Mouse (Mus musculus) inflammation-experienced regulatory T-cells, adult 6 months (primary cell): Measurements from ENCODE around the gene Prom2. TPM values are rescaled to one million over a fixed set of nuclear protein-coding genes. Genes with fewer than 3 reads are reported as not detected.

Experiments used
- ATAC-seq: one replicate; pipeline ENCODE4 v1.8.0; 2017
- polyA plus RNA-seq, 3 experiments: library from polyadenylated mRNA; unstranded; fragments of 100-300 nt; shearing (Covaris generic); gene quantifications; one replicate each; pipeline ENCODE4 v1.2.1; 2017

The Prom2 gene
- polyA plus RNA-seq, 3 experiments from 2014 or later, result 0.10 TPM; not detected in 2

DNA sequence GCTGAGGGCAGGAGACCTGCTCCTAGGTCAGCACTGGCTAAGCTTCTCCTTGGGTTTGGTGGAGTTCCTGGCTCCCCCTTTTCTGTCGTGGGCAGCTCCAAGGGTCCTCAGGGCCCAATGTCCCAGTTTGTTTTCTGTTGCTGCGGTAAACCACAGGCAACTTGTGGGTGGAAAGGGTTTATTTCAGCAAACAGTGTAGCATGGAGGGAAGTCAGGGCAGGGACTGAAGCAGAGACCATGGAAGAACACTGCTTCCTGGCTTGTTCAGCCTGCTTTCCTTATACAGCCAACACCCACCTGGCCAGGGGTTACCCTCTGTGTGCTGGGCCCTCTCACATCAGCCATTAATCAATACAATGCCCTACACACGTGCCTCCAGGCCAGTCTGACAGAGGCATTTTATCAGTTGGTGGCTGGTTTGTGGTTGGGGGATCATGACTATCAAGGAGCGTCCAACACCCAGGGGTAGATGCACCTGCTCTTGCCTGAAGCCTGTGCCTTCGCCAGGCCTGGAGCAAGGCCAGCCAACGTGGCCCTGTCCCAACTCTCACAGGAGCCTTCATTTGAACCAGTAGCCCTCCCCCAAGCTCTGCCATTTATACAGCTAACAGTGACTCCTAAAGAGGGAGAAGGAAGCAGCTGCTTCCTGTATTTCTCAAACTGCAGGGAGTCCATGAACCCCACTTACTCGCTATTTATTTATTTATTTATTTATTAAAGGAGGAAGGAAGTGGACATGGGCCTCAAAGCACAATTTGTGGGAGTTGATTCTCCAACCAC is 17.1 kb downstream of the Prom2 start:
- no peak for ATAC-seq

DNA sequence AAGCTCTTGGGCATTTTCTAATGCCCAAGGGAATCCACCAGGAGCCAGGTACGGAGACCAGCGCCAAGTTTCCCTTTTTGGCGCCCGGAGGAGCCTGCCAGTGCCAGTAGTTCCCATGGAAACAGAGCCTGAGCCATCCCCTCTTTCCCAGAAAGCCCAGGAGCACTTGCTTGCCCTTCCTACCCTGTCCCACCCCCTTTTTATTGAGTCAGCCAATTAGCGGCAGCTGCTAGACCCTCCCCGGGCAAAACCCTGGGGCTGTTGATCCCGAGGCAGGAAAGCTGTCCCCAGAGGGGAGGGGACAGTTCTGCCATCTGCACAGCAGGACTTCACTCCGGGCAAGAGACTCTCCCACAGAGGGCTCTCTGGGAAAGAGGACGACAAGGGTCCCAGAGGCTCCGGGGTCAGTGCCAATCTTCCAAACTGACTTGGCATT is 19.2 kb downstream of the Prom2 start, which contains the start of gene Kcnip3:
Kcnip3 (minus strand) TSS at position 89 of the 436 bp plus-strand sequence.
- no peak for ATAC-seq

DNA sequence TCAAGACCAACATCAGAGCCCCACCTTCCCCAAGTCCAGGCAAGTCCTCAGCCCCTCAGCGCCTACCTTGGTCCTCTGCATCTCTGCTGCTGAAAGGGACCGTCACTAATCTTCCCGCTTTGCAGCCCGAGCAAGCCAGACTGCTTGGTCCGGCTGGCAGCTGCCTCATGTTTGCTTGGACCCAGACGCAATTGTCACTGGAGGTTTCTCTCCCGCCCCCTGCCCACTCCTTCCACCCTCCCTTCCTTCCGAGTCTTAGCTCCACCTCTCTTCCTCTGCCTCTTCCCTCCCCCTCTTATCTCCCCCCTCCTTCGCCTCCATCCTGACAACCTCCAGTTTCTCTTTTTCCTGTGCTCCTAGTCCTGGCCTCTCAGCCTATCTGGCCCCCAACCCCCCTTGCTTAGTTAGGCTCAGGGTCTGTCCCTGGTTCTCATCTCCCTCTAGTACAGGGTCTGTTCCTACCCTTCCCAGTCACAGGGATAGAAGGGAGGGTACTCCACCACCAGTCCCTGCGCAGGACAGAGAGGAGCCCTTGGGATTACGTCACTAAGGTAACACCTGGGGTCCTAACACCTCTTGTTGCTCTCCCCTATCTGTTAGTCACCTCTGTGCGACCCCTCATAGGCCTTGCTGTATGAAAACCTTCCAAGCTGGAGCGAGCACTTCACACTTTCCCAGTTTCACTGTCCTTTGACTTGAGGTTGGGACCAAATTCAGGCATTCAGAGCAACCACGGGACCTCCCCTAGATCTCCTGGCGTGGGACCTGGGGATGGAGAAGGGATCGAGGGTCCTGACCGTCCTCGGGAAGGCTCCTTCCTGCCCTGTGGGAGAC is 19.9 kb downstream of the Prom2 start:
- ATAC-seq, result no peak

DNA sequence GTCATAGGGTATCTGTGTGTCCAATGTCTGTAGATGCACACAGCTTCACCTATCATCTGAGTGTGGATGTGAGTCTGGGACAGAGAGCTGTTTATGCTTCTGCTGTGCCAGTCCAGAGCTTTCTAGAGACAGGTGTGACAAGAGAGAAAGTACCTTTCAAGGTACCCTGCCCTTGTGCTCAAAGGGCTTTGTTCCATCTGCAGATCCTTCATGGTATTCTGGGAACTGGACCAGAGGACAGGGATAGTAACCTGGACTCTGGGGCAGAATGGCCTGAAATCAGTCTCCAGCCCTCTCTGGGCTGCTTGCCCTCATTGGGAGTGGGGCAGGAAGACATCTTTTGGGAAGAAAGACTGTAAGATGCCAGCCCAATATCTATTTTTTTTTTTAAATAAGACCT is 21.1 kb downstream of the Prom2 start:
- no peak for ATAC-seq

DNA sequence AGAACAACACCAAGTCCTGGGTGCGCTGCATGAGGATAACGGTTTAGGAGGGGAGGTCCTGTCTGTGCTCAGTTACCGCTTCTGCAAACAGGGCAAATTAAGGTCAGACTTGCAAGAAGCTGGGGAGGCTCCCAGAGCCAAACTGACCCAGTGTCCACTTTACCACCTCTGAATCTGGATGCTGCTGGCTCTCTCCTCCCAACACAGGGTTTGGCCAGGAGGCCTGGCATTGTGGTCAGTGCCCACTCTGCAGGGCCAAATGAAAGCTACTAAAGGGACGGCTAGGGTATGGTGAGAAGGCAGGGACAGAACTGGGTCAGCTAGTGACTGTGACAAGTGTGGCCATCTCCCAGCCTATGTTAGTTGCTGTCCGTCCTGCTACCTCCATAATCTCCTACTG is 22.0 kb downstream of the Prom2 start:
- ATAC-seq, result no peak

DNA sequence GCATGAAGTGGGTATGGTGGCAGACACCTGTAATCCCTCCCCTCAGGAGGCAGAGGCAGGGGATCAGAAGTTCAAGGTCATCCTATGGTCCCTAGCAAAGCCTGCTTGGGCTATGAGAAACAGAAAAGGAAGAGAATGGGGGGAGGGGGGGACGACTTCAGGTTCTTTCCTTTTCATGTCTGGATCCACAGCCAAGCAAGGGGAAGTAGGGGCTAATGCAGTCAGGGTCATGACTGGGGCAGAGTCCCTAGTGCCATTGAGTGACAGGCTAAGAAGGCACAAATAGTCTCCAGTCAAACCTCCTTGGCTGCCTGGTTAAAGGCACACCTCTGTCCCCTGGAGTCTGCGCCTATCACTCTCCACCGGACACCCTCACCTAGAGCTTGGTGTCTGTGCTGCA is 22.4 kb downstream of the Prom2 start:
- no peak for ATAC-seq

DNA sequence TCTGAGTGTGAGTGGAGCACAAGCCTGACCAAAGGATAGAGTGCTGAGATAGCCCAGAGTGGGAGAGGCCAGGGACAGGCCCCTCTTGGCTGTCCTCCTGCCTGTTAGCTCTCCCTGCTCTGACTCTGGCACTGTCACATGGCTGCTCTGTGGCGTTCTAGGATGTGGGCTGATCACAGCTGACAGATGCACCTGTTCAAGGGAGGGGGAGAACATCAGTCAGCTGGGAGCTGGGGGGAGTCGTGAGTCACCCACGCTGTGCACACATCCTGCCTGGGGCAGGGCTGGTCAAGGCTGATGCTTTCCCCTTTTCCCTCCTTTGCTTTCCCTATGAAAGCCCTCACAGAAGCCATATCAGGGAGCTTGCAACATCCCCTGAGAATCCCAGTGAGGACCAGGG is 23.0 kb downstream of the Prom2 start:
- ATAC-seq, result no peak

DNA sequence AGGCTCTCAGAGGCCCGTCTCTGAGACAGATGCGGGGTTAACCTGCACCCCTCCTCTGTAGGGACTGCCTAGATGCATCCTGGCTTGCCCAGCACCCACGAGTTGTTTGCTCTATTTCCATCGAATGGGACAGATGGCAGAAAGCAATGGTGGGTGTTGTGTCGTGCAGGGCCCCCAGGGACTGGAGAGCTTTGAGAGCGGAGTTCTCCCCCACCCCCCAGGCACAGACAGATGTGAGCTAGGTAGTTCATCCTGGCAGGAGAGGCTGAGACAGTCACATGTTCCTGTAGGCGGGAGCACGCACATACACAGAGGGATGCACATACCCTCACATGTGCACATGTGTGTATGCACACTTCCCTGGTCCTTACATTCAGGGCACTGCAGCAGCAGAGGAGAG is 24.2 kb downstream of the Prom2 start:
- no peak for ATAC-seq

DNA sequence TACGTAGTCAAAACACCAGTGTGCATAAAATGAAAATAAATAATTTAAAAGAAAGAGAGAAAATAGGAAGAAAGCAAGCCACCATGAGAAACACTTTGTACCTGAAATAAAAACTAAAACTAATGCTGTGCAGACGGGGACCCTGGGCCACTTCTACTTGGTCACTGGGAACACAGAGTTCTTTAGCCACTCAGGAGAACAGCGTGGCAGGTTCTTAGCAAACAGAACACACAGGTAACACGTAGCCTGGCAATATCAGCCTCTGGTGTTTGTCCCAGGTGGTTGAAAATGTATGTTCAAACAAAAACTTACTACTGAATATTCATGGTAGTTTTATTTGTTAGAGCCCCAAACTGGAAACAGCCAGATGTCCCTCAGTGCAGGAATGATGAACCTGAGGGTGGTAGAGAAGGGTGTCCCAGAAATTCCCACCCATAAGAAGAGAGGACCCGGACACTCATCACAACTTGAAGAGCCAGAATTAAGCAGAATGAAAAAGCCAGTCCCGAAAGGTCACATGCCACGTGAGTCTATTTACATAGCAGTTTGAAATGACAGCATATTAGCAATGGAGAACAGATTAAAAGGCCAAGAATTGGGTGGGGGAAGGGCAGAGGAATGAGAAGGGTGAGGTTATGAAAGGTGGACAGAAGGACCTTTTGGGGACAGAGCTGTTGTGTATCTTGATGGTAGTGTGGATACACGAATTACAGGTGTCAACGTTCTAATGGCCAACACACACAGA is 26.7 kb downstream of the Prom2 start:
- ATAC-seq, result no peak

DNA sequence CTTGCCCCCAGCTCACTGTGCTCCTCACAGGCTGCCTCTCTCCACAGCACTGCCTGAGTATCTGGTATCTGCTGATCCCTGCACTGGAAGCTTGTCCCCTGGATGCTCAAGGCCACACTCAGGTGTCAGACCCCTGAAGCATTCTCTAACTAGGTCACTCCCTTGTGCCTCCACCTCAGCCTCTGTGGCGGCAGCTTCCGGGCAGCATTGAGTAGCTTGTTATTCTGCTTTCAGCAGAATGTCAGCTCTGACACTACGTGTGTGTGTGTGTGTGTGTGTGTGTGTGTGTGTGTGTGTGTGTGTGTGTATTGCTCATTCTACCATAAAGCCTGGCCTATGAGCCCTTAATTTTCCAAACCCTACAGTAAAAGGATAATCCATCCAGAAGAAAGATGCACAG is 28.0 kb downstream of the Prom2 start:
- no peak for ATAC-seq

DNA sequence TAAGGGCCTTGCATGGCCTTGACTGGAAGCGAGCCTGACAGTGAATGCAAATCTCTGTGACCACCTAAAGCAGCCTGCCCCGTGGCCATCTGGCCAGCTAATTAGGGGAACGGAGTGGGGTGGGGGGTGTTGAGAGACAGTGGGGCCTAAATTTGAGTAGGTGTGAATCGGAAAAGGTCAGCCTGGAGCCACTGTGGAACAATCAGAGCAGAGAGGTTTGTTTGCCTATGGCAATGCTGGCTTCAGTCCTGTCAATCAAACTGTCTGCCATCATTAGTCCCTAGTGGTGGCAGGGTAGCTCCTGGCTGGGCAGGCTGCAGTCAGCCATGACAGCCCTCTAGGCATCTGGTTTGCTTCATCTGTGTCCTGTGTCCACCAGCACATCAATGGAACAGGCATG is 29.8 kb downstream of the Prom2 start:
- ATAC-seq, result no peak

DNA sequence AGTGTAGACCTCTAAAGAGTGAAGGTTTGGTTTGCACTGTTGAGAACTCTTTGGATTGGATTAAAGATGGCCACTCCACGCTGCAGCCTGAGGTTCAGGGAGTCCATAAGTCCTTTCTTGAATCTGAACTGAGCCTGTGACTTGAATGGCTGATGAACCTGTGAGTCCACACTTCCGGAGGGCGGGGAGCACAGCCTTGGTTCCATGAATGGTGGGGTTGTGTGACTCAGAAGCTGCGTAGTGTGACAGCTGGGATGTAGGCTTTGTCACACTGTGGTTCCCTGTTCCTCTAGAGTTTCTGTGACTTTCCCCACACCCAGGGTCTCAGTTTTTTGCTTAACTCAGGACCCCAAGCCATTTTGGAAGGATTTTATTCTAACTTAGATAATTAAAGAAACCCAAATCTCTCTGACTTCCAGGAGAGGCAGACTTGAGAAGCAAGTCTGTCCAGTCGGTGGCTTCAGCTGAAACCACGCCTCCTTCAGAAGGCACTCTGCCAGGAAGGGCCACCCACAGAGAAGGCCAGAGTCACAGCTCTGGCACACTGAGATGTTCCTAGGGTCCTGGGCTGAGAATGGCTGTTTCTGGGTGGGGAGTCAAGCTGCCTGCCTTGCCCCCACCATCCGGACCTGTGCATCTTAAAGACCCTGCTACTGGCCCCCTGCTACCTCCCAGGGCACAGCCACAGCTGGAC is 33.2 kb downstream of the Prom2 start:
- ATAC-seq, result no peak

DNA sequence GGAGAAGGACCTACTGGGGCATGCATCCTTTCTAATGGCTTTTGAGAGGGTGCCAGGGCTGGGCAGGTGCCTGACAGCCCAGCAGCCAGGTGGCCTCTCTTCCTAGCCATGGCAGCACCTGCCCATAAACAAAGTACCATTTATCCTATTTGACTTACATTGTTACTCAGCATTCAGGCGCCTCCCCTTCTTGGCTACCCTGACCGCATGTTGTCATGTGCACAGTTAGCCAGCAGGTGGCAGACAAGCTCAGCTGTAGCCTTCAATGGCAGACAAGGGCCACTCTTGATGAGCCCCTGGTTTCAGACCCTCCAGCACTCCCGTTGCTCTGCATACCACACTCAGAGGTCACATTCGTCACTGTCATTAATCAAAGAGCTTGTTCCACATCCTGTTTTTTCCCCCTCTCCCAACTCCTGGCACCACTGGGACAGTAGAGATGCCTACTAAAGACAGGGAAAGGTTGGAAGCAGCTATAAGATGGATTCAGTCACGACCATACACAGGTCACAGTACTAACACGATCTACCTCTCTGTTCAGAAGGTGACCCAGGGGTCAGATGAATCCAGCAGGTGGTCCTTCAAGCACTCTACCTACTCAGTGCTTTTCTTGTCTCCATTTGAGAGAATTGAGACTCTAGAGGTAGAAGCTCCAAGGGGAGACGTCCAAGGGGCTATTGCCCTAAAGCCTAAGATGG is 34.0 kb downstream of the Prom2 start:
- peak; percentile 60 for ATAC-seq

DNA sequence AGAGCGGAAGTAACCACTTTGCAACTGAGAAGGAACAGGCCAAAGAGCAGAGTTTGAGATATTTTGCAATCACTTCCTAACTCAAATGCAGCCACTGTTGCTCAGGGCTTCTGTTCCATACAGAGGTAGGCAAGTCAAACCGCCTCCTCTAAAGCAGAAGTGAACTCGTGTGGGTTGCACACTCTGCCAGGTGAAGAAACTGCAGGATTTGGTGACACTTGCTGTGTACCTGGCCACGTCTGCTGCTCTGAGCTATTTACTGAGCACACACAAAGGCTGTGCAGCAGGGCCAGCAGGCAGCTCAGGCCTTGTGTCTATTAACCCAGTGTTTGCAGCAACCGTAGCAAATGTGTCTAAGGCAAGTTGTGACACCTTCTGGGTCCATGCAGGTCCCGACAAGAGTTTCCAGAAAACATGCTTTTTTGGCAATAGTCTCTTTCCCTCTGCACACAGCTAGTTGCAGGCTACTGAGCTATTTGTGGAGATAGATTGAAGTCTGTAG is 35.1 kb downstream of the Prom2 start:
- no peak for ATAC-seq

DNA sequence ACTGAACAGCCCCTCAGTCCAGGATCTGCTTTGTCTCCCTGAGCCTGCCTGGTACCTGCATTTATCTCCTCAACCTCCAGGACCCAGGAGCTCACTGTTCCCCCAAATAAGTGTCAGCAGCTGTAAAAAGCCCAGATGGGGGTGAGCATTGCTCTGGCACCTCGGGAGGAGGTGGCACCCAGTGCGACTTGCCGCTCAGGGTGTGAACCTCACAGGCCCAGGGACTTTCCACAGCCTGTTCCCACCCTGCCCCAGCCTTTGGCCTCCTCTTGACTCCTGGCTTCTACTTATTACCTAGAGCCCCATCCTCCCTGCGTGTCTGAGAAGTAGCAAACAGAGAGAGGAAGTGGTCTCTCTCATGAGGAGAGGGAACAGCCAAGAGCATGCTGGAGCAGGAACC is 36.1 kb downstream of the Prom2 start:
- ATAC-seq, result no peak

DNA sequence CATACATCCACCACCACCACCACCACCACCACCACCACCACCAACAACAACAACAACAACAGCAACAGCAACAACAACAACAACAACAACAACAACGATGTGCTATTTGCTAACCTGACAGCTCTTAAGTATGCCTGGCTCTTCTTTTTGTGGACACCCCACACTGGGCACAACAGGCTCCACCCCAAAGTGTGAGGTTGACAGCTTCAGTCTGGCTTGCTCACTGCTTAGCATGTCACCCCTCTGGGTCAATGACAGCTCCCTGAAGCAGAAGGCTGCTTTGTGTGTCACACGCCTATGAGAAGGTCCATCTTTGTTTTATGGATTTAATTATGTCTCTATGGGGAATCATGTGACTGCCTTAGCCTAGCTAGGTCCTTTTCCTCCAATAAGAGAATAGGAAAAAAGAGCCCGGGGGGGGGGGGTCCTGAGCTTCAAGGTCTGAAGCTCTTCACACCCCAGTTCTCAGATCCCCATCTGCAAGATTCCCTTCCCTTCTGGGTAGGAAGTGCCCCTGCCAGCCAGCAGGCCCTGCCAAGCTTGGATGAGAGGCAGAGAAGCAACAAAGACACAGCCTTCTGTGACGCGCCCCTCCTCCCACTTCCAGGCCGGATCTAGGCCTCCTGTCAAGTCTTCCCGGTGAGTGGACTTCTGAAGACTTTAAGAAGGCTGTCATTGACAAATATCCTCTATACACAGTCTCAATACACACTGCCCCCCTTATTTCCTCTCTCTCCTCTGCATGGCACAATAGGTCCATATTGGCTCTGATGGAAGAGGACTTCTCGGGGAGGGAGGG is 37.3 kb downstream of the Prom2 start:
- no peak for ATAC-seq

DNA sequence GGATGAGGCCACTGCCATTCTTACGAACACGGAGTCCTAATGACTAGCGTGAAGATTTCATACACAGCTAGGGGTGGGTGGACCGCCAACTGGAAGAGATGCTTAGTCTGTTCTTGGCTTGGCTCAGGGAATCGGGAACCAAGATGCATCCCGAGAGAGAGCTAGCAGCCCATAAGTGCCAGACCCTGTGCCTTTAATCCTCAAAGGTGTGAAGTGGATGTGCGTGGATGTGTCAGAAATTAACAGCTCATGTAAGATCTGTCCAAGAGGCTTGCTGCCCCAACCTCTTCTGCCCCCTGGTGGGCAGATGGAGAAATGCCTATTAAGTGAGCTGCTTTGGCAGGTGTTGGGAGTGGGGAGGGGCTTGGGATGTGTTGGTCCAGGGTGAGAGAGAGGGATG is 40.2 kb downstream of the Prom2 start:
- ATAC-seq, result no peak

DNA sequence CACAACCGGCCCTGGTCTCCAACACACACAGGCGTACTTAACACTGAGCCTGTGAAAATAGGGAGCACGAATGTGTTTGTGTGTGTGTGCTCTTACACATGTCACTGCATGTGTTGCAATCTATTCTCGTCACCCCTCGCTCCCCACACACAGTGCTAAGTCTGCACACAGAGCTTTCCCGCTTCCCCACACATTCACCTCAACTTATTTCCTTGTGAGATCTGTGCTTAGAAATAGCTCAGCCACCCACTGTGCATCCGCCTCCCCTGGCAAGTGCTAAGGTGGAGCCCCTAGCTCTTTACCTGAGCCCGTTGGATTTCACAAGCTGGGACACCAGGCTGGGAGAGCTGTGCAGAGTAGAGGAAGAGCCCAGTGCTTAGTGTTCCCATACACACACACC is 42.5 kb downstream of the Prom2 start:
- no peak for ATAC-seq

DNA sequence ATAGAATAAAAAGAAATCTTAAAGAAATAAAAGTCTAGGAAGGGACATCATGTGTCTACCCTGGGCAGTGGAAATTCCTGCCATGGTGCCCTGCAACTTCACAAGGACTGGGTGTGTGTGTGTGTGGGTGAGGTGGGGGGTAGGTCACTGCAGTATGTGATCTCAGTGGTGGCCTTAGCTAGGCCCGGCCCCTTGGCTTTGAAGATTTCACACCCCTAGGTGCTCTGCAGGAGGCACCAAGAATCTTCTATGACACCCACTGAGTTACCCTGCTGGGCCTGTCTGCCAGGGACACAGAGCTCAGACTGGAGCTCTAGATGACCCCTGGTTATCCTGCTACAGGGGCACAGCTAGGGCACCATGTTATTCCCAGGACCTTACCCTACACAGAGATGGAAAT is 44.9 kb downstream of the Prom2 start:
- ATAC-seq, result no peak

DNA sequence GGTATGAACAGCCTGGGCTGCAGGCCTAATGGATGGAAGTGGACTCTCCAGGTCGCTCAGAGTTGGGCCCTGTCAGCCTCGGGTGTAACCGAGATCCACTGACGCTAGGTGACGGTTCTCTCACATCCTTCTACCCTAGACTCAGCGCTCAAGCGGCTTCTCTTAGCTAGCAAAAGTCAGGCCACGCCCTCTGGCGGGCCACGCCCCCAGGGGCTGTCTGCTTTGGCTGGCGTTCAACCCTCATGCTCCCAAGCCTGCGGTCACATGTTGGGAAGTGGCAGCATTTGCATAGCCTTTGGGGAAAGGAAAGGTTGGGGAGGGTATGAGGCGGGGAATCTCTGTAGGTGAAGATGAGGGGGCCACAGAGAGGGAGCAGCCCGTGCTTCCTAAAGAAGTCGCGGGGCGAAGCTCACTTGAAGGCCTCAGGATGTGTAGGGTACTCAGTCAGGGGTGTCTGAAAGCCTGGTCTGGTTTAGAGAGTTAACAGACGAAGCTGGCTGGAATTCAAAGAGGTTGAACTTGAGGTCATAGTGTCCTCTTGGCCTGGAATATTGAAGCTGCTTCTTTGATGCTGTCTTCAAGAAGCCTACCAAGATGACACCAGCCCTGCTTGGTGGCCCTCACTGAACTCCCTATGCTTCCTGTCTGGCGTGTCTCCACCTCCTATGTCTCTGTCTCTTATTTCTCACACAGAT is 56.6 kb downstream of the Prom2 start:
- no peak for ATAC-seq
